Mouse (Mus musculus): ENCODE measurements at regions not wholly inside any gene's neighbourhood (a gene's known extent, or its start where the extent isn't known, plus 50 kb on each side); places are given as distances from the start of the nearest gene placed in this dataset.

DNA sequence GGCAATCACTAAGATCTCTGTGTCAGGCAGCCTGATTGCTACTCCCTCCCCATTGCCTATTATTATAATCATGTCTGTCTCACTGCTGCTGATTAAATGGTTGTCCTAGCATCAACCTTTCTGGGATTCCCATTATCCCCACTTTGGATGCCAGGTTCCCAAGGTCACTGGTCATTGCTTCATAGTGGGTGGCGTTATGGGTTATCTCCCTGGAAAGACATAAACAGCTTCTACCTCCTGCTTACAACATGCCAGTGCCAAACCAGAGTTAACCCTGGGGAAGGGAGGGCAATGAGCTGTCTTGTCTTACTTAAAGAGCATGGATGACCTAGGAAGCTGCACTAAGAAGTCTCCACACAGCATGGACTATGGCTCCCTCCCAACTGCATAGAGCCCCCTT is 136.9 kb downstream of the Uaca start:
- DNase-seq (ENCODE audit: low spot score in 2 of 2), result no peak

DNA sequence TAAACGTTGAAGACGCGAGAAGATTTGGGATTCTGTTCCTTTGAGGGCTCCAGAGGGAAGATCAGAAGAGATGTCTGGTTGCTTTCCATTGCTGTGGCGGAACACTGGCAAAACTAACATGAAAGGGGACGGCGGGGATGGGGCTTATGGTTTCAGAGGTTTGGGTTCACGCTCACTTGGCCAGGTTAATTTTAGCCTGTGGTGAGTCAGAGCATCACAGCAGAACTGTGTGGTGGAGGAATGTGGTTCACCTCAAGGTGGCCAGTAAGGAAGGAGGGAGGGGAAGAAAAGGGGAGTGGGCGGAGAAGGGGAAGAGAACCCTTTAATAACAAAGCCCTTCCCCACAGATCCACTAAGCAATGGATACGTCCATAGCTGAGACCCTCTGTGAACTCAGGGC is 142.6 kb downstream of the Uaca start:
- no peak for DNase-seq (ENCODE audit: low spot score in 2 of 2)

DNA sequence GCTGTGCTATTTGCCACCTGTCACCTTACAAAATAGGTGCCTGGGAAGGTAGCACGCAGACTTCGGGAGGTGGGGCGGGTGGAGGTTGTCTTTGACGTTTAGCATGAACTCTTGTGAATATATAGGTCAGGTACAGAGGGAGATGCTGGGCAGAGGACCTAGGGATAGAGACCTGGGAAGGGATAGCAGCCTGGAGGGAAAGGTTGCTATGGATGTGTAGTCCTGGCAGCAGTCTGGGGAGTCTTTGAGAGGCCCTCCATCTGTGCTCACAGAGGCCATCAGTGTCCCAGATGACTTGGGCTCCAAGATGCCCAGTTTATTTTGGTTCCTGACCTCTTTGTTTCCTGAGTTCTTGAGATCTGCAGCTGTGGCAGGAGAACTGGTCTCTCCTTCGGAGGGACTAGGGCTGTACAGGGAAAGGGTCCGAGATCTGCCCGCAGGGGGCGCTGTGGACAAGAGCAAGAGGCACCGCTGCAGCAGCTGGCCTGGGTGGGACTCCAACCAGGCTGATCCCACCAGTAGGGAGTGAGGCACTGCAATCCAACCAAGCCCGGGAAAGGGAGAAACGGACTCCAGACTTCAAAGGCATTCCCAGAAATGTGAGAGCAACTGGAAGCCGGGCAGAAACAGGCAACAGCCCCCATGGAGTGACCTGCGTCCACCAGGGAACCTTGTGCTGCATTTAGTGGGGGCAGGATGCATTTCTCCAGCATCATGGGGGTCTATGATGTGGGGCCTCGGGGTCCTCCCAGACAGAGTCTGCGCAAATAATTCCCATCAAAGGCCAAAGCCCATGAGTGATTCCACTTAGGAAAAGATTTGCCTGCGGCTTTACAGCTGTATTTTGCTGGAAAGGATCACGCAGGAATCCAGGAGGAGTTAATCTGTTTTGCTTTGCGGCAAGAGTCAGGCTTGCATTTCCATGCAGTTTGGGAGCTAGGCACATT is 145.8 kb downstream of the Uaca start:
- peak; percentile 18 to 65 for DNase-seq (ENCODE audit: low spot score in 2 of 2)

DNA sequence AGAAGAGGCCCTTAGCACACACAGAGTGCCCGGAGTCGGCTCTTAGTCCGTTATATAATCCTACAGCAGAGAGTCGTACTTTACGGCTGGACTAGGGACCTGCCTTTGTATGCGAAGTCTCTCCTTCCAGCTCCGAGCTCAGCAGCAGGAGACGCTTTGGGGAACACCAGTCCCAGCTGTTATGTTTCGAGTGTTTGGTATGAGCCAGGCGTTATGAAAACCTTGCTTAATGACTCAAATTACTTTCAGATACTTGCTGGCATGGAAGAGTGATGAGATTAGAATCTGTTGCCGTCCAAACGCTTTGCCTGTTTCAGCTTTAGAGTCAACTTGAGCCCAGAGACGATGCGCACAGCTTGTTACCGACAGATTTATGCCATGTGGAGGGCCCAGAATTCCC is 153.0 kb downstream of the Uaca start:
- no peak for DNase-seq (ENCODE audit: low spot score in 2 of 2)

DNA sequence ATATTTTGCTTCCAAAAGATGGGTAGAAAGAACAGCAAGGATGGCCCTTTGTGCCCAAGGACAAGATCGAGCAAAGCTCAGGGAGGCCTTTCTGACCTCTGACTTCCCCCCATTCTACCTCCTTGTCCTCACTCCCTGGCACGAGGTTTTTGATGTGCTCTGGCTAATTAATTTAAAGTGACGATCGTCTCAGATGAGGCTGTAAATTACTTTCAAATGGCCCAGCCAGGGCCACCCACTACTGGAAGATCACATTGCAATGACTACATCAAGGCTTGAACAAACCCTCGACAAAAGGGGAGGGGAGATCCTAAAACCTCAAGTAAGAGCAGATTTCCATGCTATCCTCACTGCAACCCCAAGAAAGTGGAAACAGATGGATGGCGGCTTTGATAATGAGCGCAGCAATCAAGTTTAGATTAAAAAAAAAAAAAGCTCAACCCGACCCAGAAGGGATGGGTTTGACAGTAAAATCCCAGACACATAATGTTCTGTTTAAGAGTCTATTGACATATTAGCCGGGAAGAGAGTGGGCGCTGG is 154.3 kb downstream of the Uaca start:
- no peak for DNase-seq (ENCODE audit: low spot score in 2 of 2)

DNA sequence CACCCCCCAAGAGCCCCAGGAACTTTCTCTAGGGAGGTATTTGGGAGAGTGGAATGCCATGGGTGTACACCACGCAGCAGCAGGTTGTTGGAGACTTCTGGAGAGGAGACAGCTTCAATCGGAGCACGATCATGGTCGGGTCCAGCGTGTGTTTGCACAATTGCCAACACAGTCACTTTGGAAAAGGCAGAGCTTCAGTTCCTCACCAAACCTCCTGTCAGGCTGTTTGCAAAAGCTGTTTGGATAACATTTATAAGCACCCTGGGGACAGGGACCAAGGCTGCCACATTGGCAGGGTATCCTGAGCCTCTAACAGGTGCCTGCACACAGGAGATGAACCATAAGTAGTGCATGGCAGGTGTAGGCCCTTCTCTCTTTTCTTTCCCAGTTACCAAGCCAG is 155.8 kb downstream of the Uaca start:
- no peak for DNase-seq (ENCODE audit: low spot score in 2 of 2)

DNA sequence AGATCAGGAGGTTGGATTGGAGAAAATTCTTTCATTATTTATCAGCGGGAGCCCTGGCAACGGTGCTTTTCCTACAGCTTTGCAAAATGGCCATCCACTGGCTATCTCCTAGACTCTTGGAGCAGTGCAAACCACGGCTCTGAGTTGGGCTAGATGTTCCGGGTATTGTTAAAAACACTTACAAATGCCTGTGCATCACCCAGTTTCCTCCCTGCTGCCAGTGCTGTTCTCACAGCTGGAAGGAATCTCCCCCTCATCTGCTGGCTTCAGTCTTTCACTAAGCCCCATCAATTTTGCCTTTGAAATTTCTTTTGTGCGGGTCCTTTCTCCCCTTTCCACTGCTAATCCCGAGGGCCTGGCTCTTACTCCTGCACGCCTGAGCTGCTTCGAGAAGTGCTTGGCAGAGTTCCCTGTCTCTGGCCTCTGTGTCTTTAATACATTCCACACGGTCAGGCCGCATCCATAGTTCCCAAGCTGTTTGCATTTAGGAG is 156.8 kb downstream of the Uaca start:
- no peak for DNase-seq (ENCODE audit: low spot score in 2 of 2)

DNA sequence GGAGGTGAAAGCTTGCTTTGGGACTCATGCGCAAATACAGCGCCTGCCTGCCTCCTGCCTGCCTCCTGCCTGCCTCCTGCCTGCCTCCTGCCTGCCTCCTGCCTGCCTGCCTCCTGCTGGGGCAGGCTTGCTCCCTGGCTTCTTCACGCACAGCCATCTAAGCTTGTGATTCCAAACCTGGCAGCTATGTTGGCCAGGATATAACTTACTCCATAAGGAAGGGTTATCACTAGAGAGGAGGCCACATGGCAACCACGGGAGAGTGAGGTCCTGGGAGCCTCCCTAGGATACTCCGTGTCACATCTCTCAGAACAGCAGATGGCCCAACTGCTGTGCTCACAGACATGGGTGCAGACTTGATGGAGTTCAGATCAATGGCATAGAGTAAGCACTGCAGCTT is 163.1 kb downstream of the Uaca start:
- DNase-seq (ENCODE audit: low spot score in 2 of 2), result no peak

DNA sequence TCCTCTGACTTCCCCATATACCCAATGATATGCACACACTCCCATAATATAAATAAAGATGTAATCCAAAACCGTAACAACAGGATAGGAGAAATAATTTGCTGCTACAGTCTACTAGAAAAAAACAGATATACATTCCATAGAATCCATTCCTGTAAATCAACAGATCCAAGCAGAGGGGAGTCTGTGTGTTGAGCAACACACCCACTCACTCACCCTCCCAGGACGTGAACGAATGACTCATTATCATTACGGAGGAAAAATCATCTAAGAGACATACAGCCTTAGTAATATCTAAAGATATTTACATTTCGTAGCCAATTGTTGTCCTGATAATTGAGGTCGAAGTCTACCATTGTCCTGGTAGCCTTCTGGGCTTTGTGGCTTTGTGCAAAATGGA is 165.2 kb downstream of the Uaca start:
- no peak for DNase-seq (ENCODE audit: low spot score in 2 of 2)

DNA sequence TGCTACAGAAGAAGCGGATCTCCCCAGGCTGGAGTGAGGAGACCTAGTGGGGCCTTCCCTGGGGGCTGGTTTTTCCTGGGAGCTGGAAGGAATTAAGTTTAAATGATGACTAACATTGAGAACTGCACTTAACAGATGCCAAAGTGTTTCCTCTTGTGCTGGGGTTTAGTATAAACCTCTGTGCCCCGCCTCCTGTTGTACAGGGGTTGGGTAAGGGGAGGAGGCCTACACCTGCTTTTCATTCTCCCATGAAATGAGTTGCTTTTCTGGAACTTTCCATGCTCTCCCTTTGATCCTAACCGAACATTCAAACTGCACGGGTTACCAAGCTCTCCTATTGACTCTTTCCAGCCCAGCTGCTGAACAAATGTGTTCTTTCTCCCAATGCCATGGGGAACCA is 167.7 kb downstream of the Uaca start:
- no peak for DNase-seq (ENCODE audit: low spot score in 2 of 2)

DNA sequence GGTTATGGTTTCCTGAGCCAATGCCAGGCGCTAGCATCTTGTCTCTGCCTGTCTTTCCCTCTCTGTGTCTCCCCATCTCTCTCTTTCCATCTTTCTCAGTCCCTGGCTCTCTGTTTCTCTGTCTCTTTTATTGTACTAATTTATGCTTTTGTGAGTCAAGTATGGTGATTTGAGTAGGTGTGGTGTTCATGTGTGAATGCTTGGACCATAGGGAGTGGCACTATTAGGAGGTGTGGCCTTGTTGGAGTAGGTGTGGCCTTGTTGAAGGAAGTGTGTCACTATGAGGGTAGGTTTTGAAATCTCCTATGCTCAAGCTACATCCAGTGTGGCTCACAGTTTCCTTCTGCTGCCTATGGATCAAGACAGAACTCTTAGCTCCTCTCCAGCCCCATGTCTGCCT is 171.3 kb downstream of the Uaca start:
- no peak for DNase-seq (ENCODE audit: low spot score in 2 of 2)

DNA sequence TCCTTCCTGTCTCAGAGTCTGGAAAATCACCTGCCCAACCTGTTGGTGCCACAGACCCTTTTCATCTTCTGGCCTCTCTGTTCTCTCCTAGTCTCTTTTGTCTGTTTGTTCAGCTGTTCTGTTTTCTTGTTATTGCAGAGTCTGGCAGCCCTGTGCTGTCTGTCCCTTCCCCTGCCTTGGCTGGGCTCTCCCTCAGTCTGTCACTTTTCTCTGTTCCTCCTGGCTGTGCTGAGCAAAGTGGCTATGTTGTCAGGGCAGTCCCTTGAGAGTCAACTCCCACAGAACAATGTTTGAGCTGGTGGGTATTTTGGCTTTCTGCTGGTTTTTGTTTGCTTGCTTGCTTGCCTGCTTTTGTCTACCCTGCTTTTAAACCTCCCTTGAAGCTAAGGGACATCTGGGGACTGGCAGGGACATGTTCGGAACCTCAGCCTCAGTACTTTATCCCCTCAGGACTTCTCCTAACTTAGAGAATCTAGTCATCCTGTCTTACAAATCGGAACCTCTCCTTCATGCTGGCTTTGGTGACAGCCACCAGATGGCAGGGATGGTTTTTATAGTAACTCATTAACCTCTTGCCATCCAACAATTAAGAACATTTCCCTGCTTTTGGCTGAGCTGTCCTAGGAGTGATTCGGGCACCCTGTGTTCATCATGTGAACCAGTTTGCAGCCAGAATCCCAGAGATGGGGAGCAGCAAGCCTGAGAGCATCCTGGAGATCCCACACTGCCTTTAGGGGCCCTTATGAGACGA is 174.1 kb downstream of the Uaca start:
- no peak for DNase-seq (ENCODE audit: low spot score in 2 of 2)

DNA sequence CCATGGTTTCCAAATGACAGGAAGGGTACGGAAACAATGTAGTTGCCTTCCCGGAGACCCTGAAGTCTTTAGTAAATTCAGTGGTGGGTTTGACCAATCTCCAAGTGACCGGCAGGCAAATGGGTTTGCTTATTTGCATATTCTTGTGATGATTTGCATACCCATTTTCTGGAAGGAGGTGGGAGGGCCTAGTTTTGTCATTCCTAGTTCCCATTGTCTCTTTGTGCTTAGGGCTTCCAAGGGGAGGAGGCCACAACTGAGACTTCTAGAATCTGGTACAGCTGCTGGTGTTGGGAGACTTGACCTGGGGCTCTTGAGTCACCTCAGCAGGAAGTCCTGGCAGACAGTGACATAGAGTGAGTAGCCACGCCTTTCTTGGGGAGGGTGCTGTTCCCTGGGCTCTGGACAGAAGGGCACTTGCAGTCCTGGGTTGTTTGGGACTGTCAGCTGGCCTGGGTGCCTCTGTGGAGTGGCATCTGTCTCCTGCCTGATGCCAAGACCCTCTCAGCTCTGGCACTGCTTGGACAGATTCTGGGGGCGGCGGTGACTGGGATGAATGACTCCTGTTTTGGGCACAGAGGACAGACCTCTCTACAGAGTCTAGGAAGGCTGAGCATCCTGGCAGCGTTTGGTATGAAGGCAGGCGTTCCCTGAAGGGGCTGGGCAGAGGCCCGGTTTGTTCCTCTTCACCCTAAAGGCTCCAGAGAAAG is 178.0 kb downstream of the Uaca start:
- no peak for DNase-seq (ENCODE audit: low spot score in 2 of 2)

DNA sequence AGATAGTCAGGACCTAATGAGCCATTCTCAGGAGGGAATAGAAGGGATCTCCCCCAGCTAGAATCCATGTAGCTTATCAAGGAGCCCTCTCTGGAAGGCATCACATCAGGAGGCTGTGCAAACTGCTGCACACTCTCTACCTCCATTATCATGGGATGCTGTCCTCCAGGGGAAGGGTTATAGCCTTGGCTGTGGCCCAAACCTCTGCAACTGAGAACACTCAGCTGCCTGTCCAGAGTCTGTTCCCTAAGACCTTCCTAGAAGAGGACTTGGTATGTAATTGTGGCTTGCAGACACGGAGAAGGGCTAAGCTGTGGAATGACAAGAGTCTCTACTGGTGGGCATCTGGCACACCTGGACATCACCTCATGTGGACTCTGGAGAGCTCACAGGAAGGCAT is 180.2 kb downstream of the Uaca start:
- DNase-seq (ENCODE audit: low spot score in 2 of 2), result no peak

DNA sequence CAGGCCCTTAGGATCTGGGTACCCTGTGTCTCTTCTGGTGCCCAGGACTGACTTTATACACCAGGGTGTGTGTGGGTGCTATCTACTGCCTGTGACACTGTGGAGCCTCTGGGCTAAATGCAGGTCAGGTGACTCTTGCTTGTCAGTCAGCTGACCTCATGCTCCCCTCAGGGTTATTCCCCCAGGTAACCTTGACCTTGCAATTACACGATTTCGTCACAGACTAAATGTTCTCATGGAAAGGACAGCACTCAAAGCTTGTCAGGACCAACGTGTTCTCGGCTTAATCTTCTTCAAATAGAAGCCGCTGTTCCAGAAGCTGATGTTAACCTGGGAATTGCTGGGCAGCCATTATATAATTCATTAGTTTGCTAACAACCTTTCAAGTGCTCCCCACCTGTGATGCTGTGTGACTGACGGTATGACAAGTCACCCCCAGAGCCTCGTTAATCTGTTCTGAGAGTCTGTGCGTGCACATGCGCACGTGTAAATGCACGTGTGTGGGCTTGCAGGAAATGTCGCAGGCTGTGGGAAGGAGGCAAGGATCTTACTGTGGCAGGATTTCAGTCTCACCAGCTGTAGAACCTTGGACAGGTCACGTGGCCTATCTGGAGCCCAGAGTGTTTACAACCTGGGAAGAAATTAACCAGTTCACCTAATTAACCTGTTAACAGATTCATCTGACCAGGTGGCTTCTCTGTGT is 188.2 kb downstream of the Uaca start:
- no peak for DNase-seq (ENCODE audit: low spot score in 2 of 2)

DNA sequence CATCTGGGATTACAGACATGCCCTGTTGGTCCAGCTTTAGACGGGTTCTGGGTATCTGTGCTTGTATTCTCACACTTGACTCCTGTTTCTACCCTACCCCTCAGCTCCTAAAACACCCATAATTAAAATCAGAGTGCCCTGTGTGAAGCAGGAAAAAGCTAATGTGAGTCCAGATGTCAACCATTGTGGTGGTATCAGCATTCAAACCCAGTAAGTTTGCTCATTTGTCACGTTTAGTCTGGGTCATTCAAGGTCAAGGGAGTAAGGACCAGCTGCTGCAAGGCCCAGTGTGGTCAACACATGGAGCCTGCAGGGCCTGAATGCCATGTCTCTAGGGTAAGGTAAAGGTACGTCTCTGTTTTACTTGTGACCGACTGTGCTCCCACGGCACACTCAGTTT is 188.9 kb downstream of the Uaca start:
- no peak for DNase-seq (ENCODE audit: low spot score in 2 of 2)

DNA sequence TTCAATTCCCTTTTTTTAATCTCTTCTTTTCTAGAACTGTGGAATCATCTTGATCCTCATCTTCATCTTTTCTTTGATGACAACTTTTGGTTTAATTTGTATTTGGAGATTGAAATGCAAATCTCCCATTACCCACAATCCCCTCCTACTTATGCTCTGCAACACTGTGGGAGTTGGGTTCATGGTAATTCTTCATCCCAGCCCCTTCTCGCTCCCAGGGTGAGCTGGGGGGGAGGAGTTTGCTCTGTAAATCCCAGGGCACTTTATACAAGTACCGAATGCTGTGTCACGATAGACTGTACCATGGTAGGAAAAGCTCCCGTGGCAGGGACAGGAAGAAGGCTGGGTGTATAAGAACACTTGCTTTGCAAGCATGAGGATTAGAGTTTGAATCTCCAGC is 193.8 kb downstream of the Uaca start:
- no peak for DNase-seq (ENCODE audit: low spot score in 2 of 2)

DNA sequence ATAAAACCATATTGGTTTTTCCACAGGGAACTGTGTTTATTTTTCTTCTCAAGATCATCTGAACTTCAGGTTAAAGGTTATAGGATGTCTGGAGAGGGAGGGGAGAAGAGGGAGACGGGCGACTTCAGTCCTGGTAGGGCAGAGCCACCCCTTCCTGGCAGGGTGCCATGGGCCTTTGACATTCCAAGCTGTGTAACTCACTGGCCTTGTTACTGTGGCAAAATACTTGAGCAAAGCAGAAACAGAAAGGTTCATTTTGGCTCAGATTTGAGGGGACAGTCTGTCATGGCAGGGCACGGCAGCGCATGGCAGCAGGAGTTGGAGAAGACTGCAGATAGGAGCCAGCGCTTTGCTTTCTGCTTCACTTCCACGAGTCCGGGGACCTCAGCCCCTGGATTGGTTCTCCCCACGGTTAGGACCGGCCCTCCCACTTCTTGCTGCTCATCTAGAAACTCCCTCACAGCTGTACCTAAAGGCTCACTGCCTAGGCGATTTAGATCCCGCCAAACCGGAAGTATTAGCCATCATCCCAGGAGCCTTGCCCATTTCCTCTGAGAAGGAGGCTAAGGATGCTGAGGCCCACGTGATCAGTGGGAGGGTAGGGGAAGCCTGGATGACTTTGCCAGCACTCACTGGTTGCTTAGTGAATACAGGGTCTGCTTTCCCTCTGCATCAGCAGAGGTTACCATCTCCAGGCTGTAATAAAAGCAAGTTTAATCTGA is 195.5 kb downstream of the Uaca start:
- DNase-seq (ENCODE audit: low spot score in 2 of 2), result no peak

DNA sequence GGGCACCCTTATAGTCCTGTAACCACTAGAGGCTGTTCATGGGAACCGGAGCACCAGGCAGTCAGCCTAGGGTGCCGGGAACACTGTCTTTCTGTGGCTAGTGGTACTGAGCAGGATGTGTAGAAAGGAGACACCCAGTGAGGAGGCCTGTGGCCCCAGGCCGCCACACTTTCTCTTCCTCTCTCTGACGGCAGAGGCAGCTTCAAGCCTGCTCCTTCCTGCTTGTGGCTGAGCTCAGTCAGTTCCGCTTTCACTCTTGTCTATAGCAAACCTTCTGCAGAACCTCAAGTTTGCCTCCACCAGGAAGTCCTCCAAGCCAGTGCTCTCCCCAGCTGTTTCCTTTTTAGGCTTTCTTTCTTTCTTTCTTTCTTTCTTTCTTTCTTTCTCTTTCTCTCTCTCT is 197.2 kb downstream of the Uaca start:
- DNase-seq (ENCODE audit: low spot score in 2 of 2), result no peak

DNA sequence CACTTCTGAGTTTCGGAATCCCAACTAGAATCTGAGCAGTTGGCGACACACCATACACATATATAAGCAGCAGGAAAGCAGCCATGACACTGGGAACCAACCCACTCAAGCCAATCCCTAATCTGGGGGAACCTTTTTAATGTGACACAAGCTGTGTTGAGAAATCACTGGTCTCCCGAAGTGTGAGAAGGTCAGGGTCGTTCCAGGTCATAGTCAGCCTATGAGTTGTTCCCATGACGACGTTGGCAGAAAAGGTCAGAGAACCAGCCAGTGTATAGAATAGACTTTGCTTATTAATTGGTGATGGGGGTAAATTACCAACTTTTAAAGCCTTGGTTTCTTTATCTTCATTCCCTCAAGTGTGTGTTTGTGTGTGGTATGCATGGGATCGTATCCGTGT is 199.3 kb downstream of the Uaca start:
- DNase-seq (ENCODE audit: low spot score in 2 of 2), result no peak

Measured in layer of hippocampus, adult 8-10 months (tissue).